8 mouse cellular contexts compared by ENCODE assay signal in genomic region chr4:130797201-130798051, GRCm38 (mm10). TPM values are rescaled to one million over a fixed set of nuclear protein-coding genes. Genes with fewer than 3 reads are reported as not detected.
A peak's percentile ranks its signal among the peaks of the same experiment; 100 is the strongest.
DNase-seq lines count a peak whose midpoint lies in the region; ATAC-seq and TF ChIP-seq lines count a peak whose summit lies in the region.

No protein-coding gene starts in this region.

- 45% methylated on average over 15 of the region's 15 CpGs for WGBS in midbrain, embryonic 10.5 days
- 48% methylated on average over 15 of the region's 15 CpGs for WGBS in midbrain, embryonic 11.5 days
- 43% methylated on average over 15 of the region's 15 CpGs for WGBS in midbrain, postnatal 0 days

- H3K4me2 ChIP-seq in midbrain, embryonic 11.5 days, result no peak overlapping the region
- peak overlapping the region; percentile 30 for H3K4me2 ChIP-seq in midbrain, postnatal 0 days (ENCODE audit: low read depth, low read length, poor library complexity, severe bottlenecking)

- no peaks in the 10 kb centered on the region for H3K9me3 ChIP-seq in midbrain, embryonic 10.5 days (replicated peaks)
- no peaks in the 10 kb centered on the region for H3K9me3 ChIP-seq in midbrain, embryonic 11.5 days (ENCODE audit: control insufficient read depth, low read length)
- H3K9me3 ChIP-seq in midbrain, postnatal 0 days (ENCODE audit: low read length), result no peaks in the 10 kb centered on the region

- H3K27me3 ChIP-seq in midbrain, embryonic 10.5 days (ENCODE audit: low read depth, poor library complexity, severe bottlenecking), result peaks cover 33% of the 10 kb centered on the region
- no peaks in the 10 kb centered on the region; the same call in 1 of the 2 replicates for H3K27me3 ChIP-seq in midbrain, embryonic 11.5 days (ENCODE audit: control insufficient read depth, insufficient read depth, low read length)
- no peaks in the 10 kb centered on the region for H3K27me3 ChIP-seq in midbrain, postnatal 0 days (ENCODE audit: insufficient read depth, low read length)

- peak overlapping the region; percentile 55; the same call in 1 of the 2 replicates for H3K27ac ChIP-seq in midbrain, embryonic 10.5 days (replicated peaks)
- H3K27ac ChIP-seq in midbrain, embryonic 11.5 days (ENCODE audit: low read depth, low read length), result no peak overlapping the region
- peak overlapping the region; percentile 26; the same call in 1 of the 2 replicates for H3K27ac ChIP-seq in midbrain, postnatal 0 days (ENCODE audit: low read depth, low read length)

- DNase-seq in midbrain, embryonic 10.5 days (ENCODE audit: low spot score), result no peak
- DNase-seq in midbrain, embryonic 11.5 days (ENCODE audit: low spot score, missing footprints), result no peak
- peak; percentile 53 to 64 for DNase-seq in heart, postnatal 10 days
- DNase-seq in kidney, postnatal 4 days, result peak; percentile 62 to 73
- no peak for DNase-seq in midbrain, postnatal 0 days (ENCODE audit: low spot score)
- no peak for DNase-seq in left cerebral cortex, postnatal 36 days (ENCODE audit: low spot score in 2 of 2)
- DNase-seq in left cerebral cortex, postnatal 25 days (ENCODE audit: low spot score in 2 of 2), result no peak
- no peak for DNase-seq in right cerebral cortex, postnatal 10 days (ENCODE audit: low spot score in 2 of 2)

- no peak for TF ChIP-seq CTCF in midbrain, postnatal 0 days (IDR thresholded peaks at IDR 0.05)

- H3K4me3 ChIP-seq in midbrain, embryonic 10.5 days, result 0 out of 2 replicates have a peak overlapping the region, but pooled peaks have one; percentile 7
- H3K4me3 ChIP-seq in midbrain, embryonic 11.5 days (ENCODE audit: low read depth, low read length), result no peak overlapping the region
- no peak overlapping the region for H3K4me3 ChIP-seq in midbrain, postnatal 0 days (ENCODE audit: low read depth, low read length)

- peaks cover 72% of the 10 kb centered on the region for H3K4me1 ChIP-seq in midbrain, embryonic 10.5 days
- peaks cover 17% of the 10 kb centered on the region for H3K4me1 ChIP-seq in midbrain, embryonic 11.5 days (ENCODE audit: control insufficient read depth, insufficient read depth, low read length)
- peaks cover 54% of the 10 kb centered on the region for H3K4me1 ChIP-seq in midbrain, postnatal 0 days (ENCODE audit: insufficient read depth, low read length)

- intact Hi-C loops in heart, postnatal 10 days (cut with DNase I), result no loop called here
- intact Hi-C loops in left cerebral cortex, postnatal 36 days (cut with DNase I), result no loop called here
- intact Hi-C loops in left cerebral cortex, postnatal 25 days (cut with DNase I), result loop anchor here (10.0 kb wide), 1 partner anchor 1047 kb away; the partner anchor contains the start of gene Mecr

- no peak; the same call in 1 of the 2 replicates for ATAC-seq in midbrain, embryonic 11.5 days (ENCODE audit: low FRiP score)
- ATAC-seq in midbrain, postnatal 0 days (ENCODE audit: low FRiP score), result no peak

- no peaks in the 10 kb centered on the region for H3K36me3 ChIP-seq in midbrain, embryonic 10.5 days
- H3K36me3 ChIP-seq in midbrain, embryonic 11.5 days (ENCODE audit: control insufficient read depth, insufficient read depth, low read length), result no peaks in the 10 kb centered on the region
- H3K36me3 ChIP-seq in midbrain, postnatal 0 days (ENCODE audit: insufficient read depth, low read length), result no peaks in the 10 kb centered on the region

- no peak overlapping the region for H3K9ac ChIP-seq in midbrain, embryonic 11.5 days (ENCODE audit: low read length)
- H3K9ac ChIP-seq in midbrain, postnatal 0 days (replicated peaks; ENCODE audit: low read length, poor library complexity, severe bottlenecking), result peak overlapping the region; percentile 33; the same call in 1 of the 2 replicates

RNA-seq across cellular contexts. Expression of gene Sdc3, which starts 5.1 kb away (rescaled TPM):
- 21.3 and 28.5 TPM in 2 replicates for polyA plus RNA-seq in midbrain, embryonic 10.5 days (2016; fragmentation: Nextera tagmentation; extraction: Ambion mirVana)
- 12.1 and 13.6 TPM in 2 replicates for polyA plus RNA-seq in midbrain, embryonic 11.5 days (2014; fragmentation: Nextera tagmentation; extraction: Ambion mirVana)
- 10 to 100 TPM; 54.8 to 64.2 TPM for total RNA-seq in heart, postnatal 10 days (2021)
- total RNA-seq in midbrain, postnatal 0 days (2014; rRNA removed), result 645 and 733 TPM in 2 replicates
- polyA plus RNA-seq in midbrain, postnatal 0 days (2015; fragmentation: Nextera tagmentation; extraction: Ambion mirVana), result 241 and 242 TPM in 2 replicates
- total RNA-seq in left cerebral cortex, postnatal 36 days (2021), result 100 to 1,000 TPM; 156 to 161 TPM
- 100 to 1,000 TPM; 167 to 181 TPM for total RNA-seq in left cerebral cortex, postnatal 25 days (2021)

Comparison
In these comparisons a context has a peak if more than half of its experiments do, and no peak if none do; other contexts are left out.
1. DNase-seq: peak in heart, postnatal 10 days (2 of 2) and kidney, postnatal 4 days (2 of 2); none in midbrain, embryonic 10.5 days (single experiment), midbrain, embryonic 11.5 days (single experiment), midbrain, postnatal 0 days (single experiment), left cerebral cortex, postnatal 36 days (0 of 2), left cerebral cortex, postnatal 25 days (0 of 2) and right cerebral cortex, postnatal 10 days (0 of 2).